Mouse (Mus musculus) intestine, embryonic 14.5 days (tissue): ENCODE results near the gene Cox14. TPM values are rescaled to one million over a fixed set of nuclear protein-coding genes. Genes with fewer than 3 reads are reported as not detected.
"Not testable (repeated sequence)": the region's sequence is repeated elsewhere in the genome, so short reads cannot be mapped to it uniquely, and the experiment has no call there.

Experiments used
- ATAC-seq: fragments of 200-750 bp; cut with Nextera tagmentation; replicated peaks from 2 replicates; pipeline ENCODE4 v1.8.0; 2017; ENCODE audit warnings: low read depth, moderate number of reproducible peaks, moderate TSS enrichment, moderate library complexity; ENCODE audit not compliant: low FRiP score, low TSS enrichment
- DNase-seq: peaks from one replicate; pipeline ENCODE4 v3.0.0-alpha.2; 2018; ENCODE audit warnings: low spot score
- H3K27ac ChIP-seq: fragments of 300-500 bp; sonication (generic); 2 replicates; pipeline ENCODE4 v1.5.1; 2014; ENCODE audit warnings: low read depth, mild to moderate bottlenecking, control low read depth
- H3K27me3 ChIP-seq: fragments of 300-500 bp; sonication (generic); replicated peaks from 2 replicates; pipeline ENCODE4 v1.6.1; 2014; ENCODE audit warnings: low read length, control low read depth; ENCODE audit not compliant: control insufficient read depth, insufficient read depth
- H3K36me3 ChIP-seq: fragments of 300-500 bp; sonication (generic); 2 replicates; pipeline ENCODE4 v1.6.1; 2014; ENCODE audit warnings: low read length, control low read depth; ENCODE audit not compliant: control insufficient read depth, insufficient read depth
- H3K4me1 ChIP-seq: fragments of 300-500 bp; sonication (generic); replicated peaks from 2 replicates; pipeline ENCODE4 v1.6.1; 2014; ENCODE audit warnings: low read length, control low read depth, mixed read lengths; ENCODE audit not compliant: control insufficient read depth, insufficient read depth
- H3K4me2 ChIP-seq: fragments of 300-500 bp; sonication (generic); 2 replicates; pipeline ENCODE4 v1.6.1; 2014; ENCODE audit warnings: low read length
- H3K4me3 ChIP-seq: fragments of 300-500 bp; sonication (generic); 2 replicates; pipeline ENCODE4 v1.5.1; 2014; ENCODE audit warnings: low read depth, low read length, control low read depth, mixed read lengths
- H3K9ac ChIP-seq: fragments of 300-500 bp; sonication (generic); 2 replicates; pipeline ENCODE4 v1.6.1; 2014; ENCODE audit warnings: mild to moderate bottlenecking, low read length
- H3K9me3 ChIP-seq: fragments of 300-500 bp; sonication (generic); 2 replicates; pipeline ENCODE4 v1.6.1; 2016; ENCODE audit warnings: low read length, control low read depth; ENCODE audit not compliant: control insufficient read depth
- WGBS: fragments of 180-500 bp; shearing (Covaris S2); extraction: QIAGEN DNeasy Blood & Tissue Kit; methylation state at CpG from one replicate; pipeline ENCODE4 v1.1.7; 2014; 5-methylcytosine and 5-hydroxymethylcytosine counted together
- polyA plus RNA-seq: library from polyadenylated mRNA; unstranded; fragments of >200 nt; fragmentation: Nextera tagmentation; extraction: Ambion mirVana; gene quantifications from 2 replicates; pipeline ENCODE4 v1.2.1, GENCODE M21; 2014

Cox14 gene
- polyA plus RNA-seq, 1 experiment from 2014 or later: 206 TPM

GRCm38 (mm10) chr15:99718461-99719021 is 6.9 kb upstream of the Cox14 start:
- ATAC-seq (no peak), DNase-seq (no peak)
- Histone ChIP-seq H3K4me3 (no peak overlapping the region), H3K27ac (no peak overlapping the region), H3K4me2 (no peak overlapping the region), H3K9ac (no peak overlapping the region), H3K27me3 (no peaks in the 10 kb centered on the region), H3K36me3 (peaks cover 16% of the 10 kb centered on the region), H3K4me1 (peaks cover 2% of the 10 kb centered on the region), H3K9me3 (no peaks in the 10 kb centered on the region)
- WGBS: 88% methylated on average over 9 of the region's 9 CpGs

GRCm38 (mm10) chr15:99719865-99720264 is 5.6 kb upstream of the Cox14 start:
- peaks cover 7% of the 10 kb centered on the region; the same call in 1 of the 2 replicates for H3K36me3 ChIP-seq
- DNase-seq (no peak), ATAC-seq (no peak)
- H3K4me1 ChIP-seq: peaks cover 11% of the 10 kb centered on the region
- no peak overlapping the region for H3K4me3 ChIP-seq
- no peak overlapping the region for H3K27ac ChIP-seq
- H3K9me3 ChIP-seq: no peaks in the 10 kb centered on the region
- no peak overlapping the region for H3K4me2 ChIP-seq
- 71% methylated on average over 8 of the region's 8 CpGs for WGBS
- H3K27me3 ChIP-seq: no peaks in the 10 kb centered on the region
- no peak overlapping the region for H3K9ac ChIP-seq

GRCm38 (mm10) chr15:99721921-99722743 is 3.3 kb upstream of the Cox14 start:
- Histone ChIP-seq H3K4me1 (peaks cover 14% of the 10 kb centered on the region), H3K27me3 (no peaks in the 10 kb centered on the region), H3K27ac (no peak overlapping the region), H3K9me3 (no peaks in the 10 kb centered on the region), H3K36me3 (no peaks in the 10 kb centered on the region), H3K4me3 (no peak overlapping the region), H3K9ac (no peak overlapping the region), H3K4me2 (no peak overlapping the region)
- DNase-seq: no peak
- 78% methylated on average over 25 of the region's 25 CpGs for WGBS
- no peak for ATAC-seq

GRCm38 (mm10) chr15:99723120-99723514 is 2.3 kb upstream of the Cox14 start:
- ATAC-seq: no peak
- peaks cover 7% of the 10 kb centered on the region for H3K36me3 ChIP-seq
- DNase-seq: no peak
- H3K27ac ChIP-seq: no peak overlapping the region
- no peaks in the 10 kb centered on the region for H3K9me3 ChIP-seq
- H3K4me1 ChIP-seq: peaks cover 14% of the 10 kb centered on the region
- H3K9ac ChIP-seq: no peak overlapping the region
- H3K4me2 ChIP-seq: no peak overlapping the region
- H3K27me3 ChIP-seq: no peaks in the 10 kb centered on the region
- WGBS: 60% methylated on average over 10 of the region's 10 CpGs
- no peak overlapping the region for H3K4me3 ChIP-seq

- Histone ChIP-seq H3K4me1 (peaks cover 14% of the 10 kb centered on the region), H3K36me3 (peaks cover 13% of the 10 kb centered on the region), H3K27me3 (no peaks in the 10 kb centered on the region), H3K9ac (no peak overlapping the region; the same call in 1 of the 2 replicates), H3K9me3 (no peaks in the 10 kb centered on the region), H3K4me2 (peak overlapping the region; percentile 55; the same call in 1 of the 2 replicates), H3K4me3 (no peak overlapping the region), H3K27ac (peak overlapping the region; percentile 34; the same call in 1 of the 2 replicates)
- ATAC-seq (no peak), DNase-seq (no peak)
- 28% methylated on average over 11 of the region's 11 CpGs for WGBS
These were observed 1.7 kb upstream of the Cox14 start for GRCm38 (mm10) chr15:99723515-99724291.

GRCm38 (mm10) chr15:99724292-99725021 is 961 bp upstream of the Cox14 start:
- Histone ChIP-seq H3K4me2 (peak overlapping the region; percentile 55), H3K4me1 (peaks cover 14% of the 10 kb centered on the region), H3K36me3 (peaks cover 18% of the 10 kb centered on the region), H3K9me3 (0 out of 2 replicates have a peak, but pooled peaks cover 5% of the 10 kb centered on the region), H3K9ac (no peak overlapping the region; the same call in none of the 2 replicates), H3K4me3 (peak overlapping the region; percentile 86; the same call in 1 of the 2 replicates), H3K27me3 (no peaks in the 10 kb centered on the region), H3K27ac (0 out of 2 replicates have a peak overlapping the region, but pooled peaks have one; percentile 34)
- DNase-seq (peak; percentile 80), ATAC-seq (peak; percentile 10; the same call in 1 of the 2 replicates)
- WGBS: 16% methylated on average over 16 of the region's 16 CpGs

- 72% methylated on average over 2 of the region's 2 CpGs for WGBS
- H3K27me3 ChIP-seq: no peaks in the 10 kb centered on the region
- H3K27ac ChIP-seq: no peak overlapping the region
- H3K4me1 ChIP-seq: peaks cover 14% of the 10 kb centered on the region
- DNase-seq: no peak
- peak overlapping the region; percentile 61 for H3K4me2 ChIP-seq
- peaks cover 18% of the 10 kb centered on the region for H3K36me3 ChIP-seq
- no peak for ATAC-seq
- H3K4me3 ChIP-seq: peak overlapping the region; percentile 86
- peak overlapping the region; percentile 75 for H3K9ac ChIP-seq
- H3K9me3 ChIP-seq: 0 out of 2 replicates have a peak, but pooled peaks cover 5% of the 10 kb centered on the region
These were observed 1.1 kb downstream of the Cox14 start for GRCm38 (mm10) chr15:99726549-99726948.

- not testable (repeated sequence) for H3K9me3 ChIP-seq, ATAC-seq, H3K4me3 ChIP-seq, H3K27ac ChIP-seq, H3K4me2 ChIP-seq, H3K27me3 ChIP-seq, H3K9ac ChIP-seq, DNase-seq
- WGBS: 92% methylated on average over 4 of the region's 5 CpGs
- peaks cover 18% of the 10 kb centered on the region for H3K36me3 ChIP-seq
- H3K4me1 ChIP-seq: peaks cover 14% of the 10 kb centered on the region
These were observed 1.6 kb downstream of the Cox14 start for GRCm38 (mm10) chr15:99727039-99727438.
